Mouse (Mus musculus) C2C12 (cell line): ENCODE results near the gene Upk2. TPM values are rescaled to one million over a fixed set of nuclear protein-coding genes. Genes with fewer than 3 reads are reported as not detected.

Experiments
- H3K27me3 ChIP-seq: one replicate; pipeline ENCODE4 v1.6.1; 2011; ENCODE audit not compliant: control insufficient read depth, insufficient read depth, insufficient read length
- H3K36me3 ChIP-seq: one replicate; pipeline ENCODE4 v1.6.1; 2011; ENCODE audit not compliant: control insufficient read depth, insufficient read depth
- H3K4me3 ChIP-seq: one replicate; pipeline ENCODE4 v1.5.1; 2011; ENCODE audit warnings: mild to moderate bottlenecking, control low read depth; ENCODE audit not compliant: poor library complexity, insufficient read depth, severe bottlenecking
- H3K79me2 ChIP-seq: one replicate; pipeline ENCODE4 v1.6.1; 2011; ENCODE audit not compliant: control insufficient read depth, insufficient read depth
- H3K79me3 ChIP-seq: one replicate; pipeline ENCODE4 v1.6.1; 2011; ENCODE audit warnings: low read depth, control low read depth
- H3ac ChIP-seq: one replicate; pipeline ENCODE3; 2011; ENCODE audit warnings: low read depth; ENCODE audit not compliant: control insufficient read depth, insufficient read length
- CEBPB ChIP-seq: IDR thresholded peaks from one replicate; pipeline ENCODE4 v1.6.1; 2011; ENCODE audit warnings: low read depth, mild to moderate bottlenecking, control low read depth, moderate library complexity
- CTCF ChIP-seq: IDR thresholded peaks from one replicate; pipeline ENCODE4 v1.5.1; 2011; ENCODE audit not compliant: control insufficient read depth, insufficient read depth, insufficient read length
- FOSL1 ChIP-seq: IDR thresholded peaks from one replicate; pipeline ENCODE4 v1.8.0; 2011; ENCODE audit warnings: mild to moderate bottlenecking, low read length; ENCODE audit not compliant: poor library complexity, insufficient read depth, severe bottlenecking
- MAX ChIP-seq: IDR thresholded peaks from one replicate; pipeline ENCODE4 v1.6.1; 2011; ENCODE audit warnings: mild to moderate bottlenecking, control low read depth
- MYOD1 ChIP-seq: IDR thresholded peaks from one replicate; pipeline ENCODE4 v1.6.1; 2011; ENCODE audit warnings: low read depth; ENCODE audit not compliant: control insufficient read depth, insufficient read length
- MYOG ChIP-seq: IDR thresholded peaks from one replicate; pipeline ENCODE4 v1.6.1; 2011; ENCODE audit not compliant: control insufficient read depth, insufficient read length; ENCODE audit errors: extremely low read depth
- USF1 ChIP-seq: IDR thresholded peaks from one replicate; pipeline ENCODE4 v1.6.1; 2011; ENCODE audit warnings: low read depth, mild to moderate bottlenecking, control low read depth, moderate library complexity
- polyA plus RNA-seq: library from polyadenylated mRNA; unstranded; fragments of >200 nt; fragmentation: generic; extraction: Trizol; gene quantifications from one replicate; pipeline ENCODE4 v1.2.1, GENCODE M21; 2012; ENCODE audit warnings: missing spikeins

Gene Upk2
- polyA plus RNA-seq, 1 experiment, result 0.04 TPM

- Histone ChIP-seq H3K4me3 (no peak overlapping the region), H3K79me3 (peaks cover 52% of the 10 kb centered on the region)
- TF ChIP-seq MAX, result no peak
- TF ChIP-seq CTCF, result no peak
- TF ChIP-seq MYOD1, result no peak
- TF ChIP-seq USF1, result no peak
- no peak for TF ChIP-seq FOSL1
- no peak for TF ChIP-seq CEBPB
- TF ChIP-seq MYOG, result no peak
Measured at GRCm38 (mm10) chr9:44494863-44495809, 40.4 kb upstream of the Upk2 start.

GRCm38 (mm10) chr9:44494261-44494862 is 39.6 kb upstream of the Upk2 start:
- Histone ChIP-seq H3ac (peak overlapping the region; percentile 41), H3K27me3 (no peaks in the 10 kb centered on the region), H3K36me3 (peaks cover 3% of the 10 kb centered on the region), H3K4me3 (no peak overlapping the region), H3K79me3 (peaks cover 54% of the 10 kb centered on the region), H3K79me2 (peaks cover 90% of the 10 kb centered on the region)
- TF ChIP-seq MYOG (no peak), FOSL1 (no peak), MAX (no peak), MYOD1 (no peak), CEBPB (no peak), CTCF (no peak), USF1 (no peak)

More at GRCm38 (mm10) chr9:44494863-44495809, 40.4 kb upstream of the Upk2 start:
- Histone ChIP-seq H3K79me2 (peaks cover 84% of the 10 kb centered on the region), H3K36me3 (peaks cover 3% of the 10 kb centered on the region), H3ac (peak overlapping the region; percentile 9), H3K27me3 (no peaks in the 10 kb centered on the region)

GRCm38 (mm10) chr9:44492631-44493461 is 38.1 kb upstream of the Upk2 start:
- TF ChIP-seq FOSL1 (no peak), MYOG (no peak), CEBPB (no peak), MAX (no peak), MYOD1 (no peak), USF1 (no peak), CTCF (no peak)

GRCm38 (mm10) chr9:44491351-44491750 is 36.6 kb upstream of the Upk2 start:
- H3K79me2 ChIP-seq, result peaks cover 99% of the 10 kb centered on the region
- H3ac ChIP-seq, result no peak overlapping the region
- H3K27me3 ChIP-seq, result no peaks in the 10 kb centered on the region
- H3K79me3 ChIP-seq, result peaks cover 76% of the 10 kb centered on the region
- H3K36me3 ChIP-seq, result peaks cover 3% of the 10 kb centered on the region
- TF ChIP-seq CEBPB, result no peak
- no peak for TF ChIP-seq MYOG
- no peak for TF ChIP-seq CTCF
- TF ChIP-seq MAX, result no peak
- TF ChIP-seq MYOD1, result no peak
- no peak for TF ChIP-seq FOSL1
- no peak for TF ChIP-seq USF1
- H3K4me3 ChIP-seq, result no peak overlapping the region

More at GRCm38 (mm10) chr9:44492631-44493461, 38.1 kb upstream of the Upk2 start:
- no peak overlapping the region for H3K4me3 ChIP-seq
- no peak overlapping the region for H3ac ChIP-seq
- no peaks in the 10 kb centered on the region for H3K27me3 ChIP-seq
- H3K79me3 ChIP-seq, result peaks cover 63% of the 10 kb centered on the region
- H3K36me3 ChIP-seq, result peaks cover 3% of the 10 kb centered on the region
- peaks cover 99% of the 10 kb centered on the region for H3K79me2 ChIP-seq
